ENCODE assay signal across 11 mouse cellular contexts in the genomic region with DNA sequence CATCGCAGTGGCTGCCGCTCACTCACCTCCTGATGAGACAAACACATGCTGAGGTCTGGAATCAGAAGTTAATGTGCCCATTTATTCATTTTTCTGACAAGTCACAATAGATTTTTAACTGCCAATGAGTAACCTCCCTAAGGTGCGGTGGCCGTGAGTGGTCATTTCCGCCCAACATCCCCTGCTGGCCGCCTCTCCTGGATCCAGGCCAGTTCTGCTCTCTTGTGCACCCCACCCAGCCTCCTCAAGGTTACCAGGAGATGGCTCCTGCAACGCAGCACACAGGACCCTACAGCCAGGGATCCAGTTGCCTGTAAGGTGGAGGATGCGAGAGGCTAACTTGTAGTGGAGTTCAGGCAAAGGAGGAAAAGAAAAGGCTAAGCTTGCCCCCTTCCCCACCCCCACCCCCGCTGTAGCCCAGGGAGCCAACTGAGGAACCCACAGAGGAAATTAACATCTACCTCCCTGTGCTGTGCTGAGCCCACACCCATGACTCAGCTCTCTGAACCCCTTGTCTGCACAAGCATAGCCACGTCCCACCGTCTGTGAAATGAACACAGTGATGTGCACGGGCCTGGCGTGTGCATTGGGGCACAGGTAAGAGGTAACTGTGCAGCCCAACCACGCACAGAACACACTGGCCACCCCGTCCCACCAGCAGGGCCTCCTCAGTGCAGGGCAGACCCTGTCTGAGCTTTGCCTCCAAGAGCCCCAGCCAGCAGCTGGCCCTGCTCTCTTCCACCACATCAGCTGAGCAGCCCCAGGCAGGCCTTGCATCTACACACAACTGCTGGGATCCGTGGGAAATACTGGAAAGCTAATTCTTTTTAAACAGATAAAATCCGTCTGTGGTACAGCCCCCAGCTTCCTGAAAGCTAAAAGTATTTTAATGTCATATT.
A peak's percentile ranks its signal among the peaks of the same experiment; 100 is the strongest.
DNase-seq lines count a peak whose midpoint lies in the region; ATAC-seq lines count a peak whose summit lies in the region.
"Had no signal": no experiment of that assay in that cellular context is flagged by ENCODE, and none has a peak within 500 bp of the region (broad histone marks: within the 10 kb centered on the region; RNA-seq: fewer than 3 reads in every experiment).

No protein-coding gene starts in this region.

- no peak overlapping the region for H3K4me2 ChIP-seq in embryonic facial prominence, embryonic 12.5 days (replicated peaks)
- no peak overlapping the region for H3K4me2 ChIP-seq in heart, embryonic 13.5 days
- H3K4me2 ChIP-seq: liver, embryonic 15.5 days had no signal

- H3K27ac ChIP-seq in embryonic facial prominence, embryonic 12.5 days = peak overlapping the region; percentile 37; the same call in 1 of the 2 replicates
- H3K27ac ChIP-seq in heart, embryonic 13.5 days (replicated peaks) = peak overlapping the region; percentile 53
- H3K27ac ChIP-seq: liver, embryonic 15.5 days had no signal

- H3K9ac ChIP-seq in embryonic facial prominence, embryonic 12.5 days = no peak overlapping the region
- H3K9ac ChIP-seq in heart, embryonic 13.5 days = peak overlapping the region; percentile 21; the same call in 1 of the 2 replicates
- H3K9ac ChIP-seq: liver, embryonic 15.5 days had no signal

- no peak for ATAC-seq in embryonic facial prominence, embryonic 12.5 days (ENCODE audit: insufficient number of reproducible peaks, insufficient read depth, low FRiP score, low TSS enrichment)
- ATAC-seq in heart, embryonic 13.5 days (ENCODE audit: extremely low read depth, insufficient number of reproducible peaks, low FRiP score, low TSS enrichment) = no peak
- ATAC-seq: Patski had no signal

- intact Hi-C loops in left cerebral cortex, postnatal 36 days (cut with DNase I) = no loop called here
- intact Hi-C loops in gastrocnemius, postnatal 14 days (cut with DNase I; ENCODE audit: low total_unique reads) = no loop called here

- H3K4me3 ChIP-seq in embryonic facial prominence, embryonic 12.5 days = no peak overlapping the region
- no peak overlapping the region for H3K4me3 ChIP-seq in heart, embryonic 13.5 days
- H3K4me3 ChIP-seq in megakaryocyte, embryonic 14.5 days (replicated peaks) = peak overlapping the region; percentile 83
- H3K4me3 ChIP-seq: liver, embryonic 15.5 days had no signal

- peak; percentile 40 to 42 for DNase-seq in kidney, postnatal 25 days
- DNase-seq in kidney, adult 9 months = no peak
- DNase-seq in spleen, postnatal 36 days (ENCODE audit: low spot score in 2 of 2) = no peak
- no peak for DNase-seq in left cerebral cortex, postnatal 36 days (ENCODE audit: low spot score in 2 of 2)
- no peak for DNase-seq in gastrocnemius, postnatal 14 days
- DNase-seq: thymus, postnatal 25 days had no signal

- H3K36me3 ChIP-seq in embryonic facial prominence, embryonic 12.5 days = 0 out of 2 replicates have a peak, but pooled peaks cover 20% of the 10 kb centered on the region
- peaks cover 32% of the 10 kb centered on the region for H3K36me3 ChIP-seq in heart, embryonic 13.5 days
- peaks cover 40% of the 10 kb centered on the region for H3K36me3 ChIP-seq in megakaryocyte, embryonic 14.5 days (replicated peaks; ENCODE audit: low read length)

- H3K9me3 ChIP-seq in embryonic facial prominence, embryonic 12.5 days = no peaks in the 10 kb centered on the region
- no peaks in the 10 kb centered on the region for H3K9me3 ChIP-seq in heart, embryonic 13.5 days
- H3K9me3 ChIP-seq in megakaryocyte, embryonic 14.5 days = no peaks in the 10 kb centered on the region
- H3K9me3 ChIP-seq: liver, embryonic 15.5 days had no signal

- 71% methylated on average over 17 of the region's 17 CpGs for WGBS in embryonic facial prominence, embryonic 12.5 days
- 62% methylated on average over 17 of the region's 17 CpGs for WGBS in heart, embryonic 13.5 days

- peaks cover 6% of the 10 kb centered on the region for H3K4me1 ChIP-seq in embryonic facial prominence, embryonic 12.5 days
- H3K4me1 ChIP-seq in heart, embryonic 13.5 days = peaks cover 28% of the 10 kb centered on the region
- H3K4me1 ChIP-seq in megakaryocyte, embryonic 14.5 days = peaks cover 41% of the 10 kb centered on the region

- no peaks in the 10 kb centered on the region for H3K27me3 ChIP-seq in embryonic facial prominence, embryonic 12.5 days
- no peaks in the 10 kb centered on the region for H3K27me3 ChIP-seq in heart, embryonic 13.5 days (replicated peaks)
- peaks cover 20% of the 10 kb centered on the region for H3K27me3 ChIP-seq in megakaryocyte, embryonic 14.5 days (replicated peaks)
- H3K27me3 ChIP-seq: liver, embryonic 15.5 days; Patski had no signal

Comparison
In these comparisons a context has a peak if more than half of its experiments do, and no peak if none do; other contexts are left out.
1. DNase-seq: peak in kidney, postnatal 25 days (2 of 2); none in kidney, adult 9 months (single experiment), spleen, postnatal 36 days (0 of 2), left cerebral cortex, postnatal 36 days (0 of 2) and gastrocnemius, postnatal 14 days (single experiment).